Mouse (Mus musculus) left cerebral cortex, adult 11 months (tissue): ENCODE measurements at regions not wholly inside any gene's neighbourhood (a gene's known extent, or its start where the extent isn't known, plus 50 kb on each side); places are given as distances from the start of the nearest gene placed in this dataset.
"Not testable (repeated sequence)": the region's sequence is repeated elsewhere in the genome, so short reads cannot be mapped to it uniquely, and the experiment has no call there.

Source experiments
- DNase-seq: peaks from one replicate; pipeline ENCODE4 v3.0.0; 2022; ENCODE audit warnings: low spot score

GRCm38 (mm10) chrX:159072647-159073046 lies 137.5 kb upstream of the Rps6ka3 start:
- DNase-seq, result no peak

- no peak for DNase-seq
Observed at GRCm38 (mm10) chrX:159073533-159073932, 136.6 kb upstream of the Rps6ka3 start.

GRCm38 (mm10) chrX:159080508-159080907 lies 129.6 kb upstream of the Rps6ka3 start:
- no peak for DNase-seq

- not testable (repeated sequence) for DNase-seq
Observed at GRCm38 (mm10) chrX:159110651-159111050, 99.5 kb upstream of the Rps6ka3 start.

- DNase-seq, result no peak
Observed at GRCm38 (mm10) chrX:159116210-159116609, 93.9 kb upstream of the Rps6ka3 start.

GRCm38 (mm10) chrX:159140554-159140953 lies 69.6 kb upstream of the Rps6ka3 start:
- no peak for DNase-seq

GRCm38 (mm10) chrX:159143278-159143677 lies 66.8 kb upstream of the Rps6ka3 start:
- no peak for DNase-seq

- DNase-seq, result no peak
Observed at GRCm38 (mm10) chrX:159144674-159145073, 65.4 kb upstream of the Rps6ka3 start.

- DNase-seq, result no peak
Observed at GRCm38 (mm10) chrX:159145212-159145611, 64.9 kb upstream of the Rps6ka3 start.

GRCm38 (mm10) chrX:159155786-159156185 lies 54.3 kb upstream of the Rps6ka3 start:
- no peak for DNase-seq

- DNase-seq, result no peak
Observed at GRCm38 (mm10) chrX:159156976-159157375, 53.1 kb upstream of the Rps6ka3 start.

- no peak for DNase-seq
Observed at GRCm38 (mm10) chrX:159159727-159160126, 50.4 kb upstream of the Rps6ka3 start.
